Mouse (Mus musculus): Measurements from ENCODE around the gene Klf13. TPM values are rescaled to one million over a fixed set of nuclear protein-coding genes. Genes with fewer than 3 reads are reported as not detected.

Klf13 gene
- polyA plus RNA-seq, 1 experiment from 2014 or later: 23.1 TPM

- H3K27ac ChIP-seq (ENCODE audit: low read length): no peak overlapping the region
- WGBS: 80% methylated on average over 10 of the region's 10 CpGs
- no peak overlapping the region for H3K4me3 ChIP-seq (ENCODE audit: low read length)
- no peak for ATAC-seq
- H3K9ac ChIP-seq (ENCODE audit: low read depth, low read length): no peak overlapping the region
- 0 out of 2 replicates have a peak, but pooled peaks cover 7% of the 10 kb centered on the region for H3K36me3 ChIP-seq (ENCODE audit: control insufficient read depth, insufficient read depth, low read length)
- H3K9me3 ChIP-seq (ENCODE audit: control insufficient read depth, low read length): no peaks in the 10 kb centered on the region
- no peak overlapping the region for H3K4me2 ChIP-seq (ENCODE audit: low read depth, low read length)
- no peaks in the 10 kb centered on the region for H3K27me3 ChIP-seq (replicated peaks; ENCODE audit: control insufficient read depth, insufficient read depth, low read length)
- H3K4me1 ChIP-seq (ENCODE audit: control insufficient read depth, insufficient read depth, low read length): peaks cover 7% of the 10 kb centered on the region; the same call in 1 of the 2 replicates
Observed at GRCm38 (mm10) chr7:63887602-63888123, 51.1 kb downstream of the Klf13 start.

- no peak overlapping the region for H3K4me3 ChIP-seq (ENCODE audit: low read length)
- peaks cover 7% of the 10 kb centered on the region; the same call in 1 of the 2 replicates for H3K4me1 ChIP-seq (ENCODE audit: control insufficient read depth, insufficient read depth, low read length)
- WGBS: 54% methylated on average over 8 of the region's 8 CpGs
- no peak overlapping the region for H3K4me2 ChIP-seq (ENCODE audit: low read depth, low read length)
- H3K9ac ChIP-seq (ENCODE audit: low read depth, low read length): no peak overlapping the region
- 0 out of 2 replicates have a peak, but pooled peaks cover 7% of the 10 kb centered on the region for H3K36me3 ChIP-seq (ENCODE audit: control insufficient read depth, insufficient read depth, low read length)
- H3K9me3 ChIP-seq (ENCODE audit: control insufficient read depth, low read length): no peaks in the 10 kb centered on the region
- H3K27me3 ChIP-seq (replicated peaks; ENCODE audit: control insufficient read depth, insufficient read depth, low read length): no peaks in the 10 kb centered on the region
- ATAC-seq: no peak
- H3K27ac ChIP-seq (ENCODE audit: low read length): no peak overlapping the region
Observed at GRCm38 (mm10) chr7:63887034-63887551, 51.6 kb downstream of the Klf13 start.

- no peak overlapping the region for H3K4me2 ChIP-seq (ENCODE audit: low read depth, low read length)
- H3K4me1 ChIP-seq (ENCODE audit: control insufficient read depth, insufficient read depth, low read length): peaks cover 7% of the 10 kb centered on the region; the same call in 1 of the 2 replicates
- no peak overlapping the region for H3K9ac ChIP-seq (ENCODE audit: low read depth, low read length)
- no peaks in the 10 kb centered on the region for H3K27me3 ChIP-seq (replicated peaks; ENCODE audit: control insufficient read depth, insufficient read depth, low read length)
- 75% methylated on average over 7 of the region's 7 CpGs for WGBS
- no peak overlapping the region for H3K27ac ChIP-seq (ENCODE audit: low read length)
- H3K36me3 ChIP-seq (ENCODE audit: control insufficient read depth, insufficient read depth, low read length): 0 out of 2 replicates have a peak, but pooled peaks cover 3% of the 10 kb centered on the region
- no peak overlapping the region for H3K4me3 ChIP-seq (ENCODE audit: low read length)
- H3K9me3 ChIP-seq (ENCODE audit: control insufficient read depth, low read length): no peaks in the 10 kb centered on the region
- no peak; the same call in 1 of the 2 replicates for ATAC-seq
Observed at GRCm38 (mm10) chr7:63885025-63885424, 53.7 kb downstream of the Klf13 start.

- 81% methylated on average over 7 of the region's 7 CpGs for WGBS
- no peaks in the 10 kb centered on the region for H3K9me3 ChIP-seq (ENCODE audit: control insufficient read depth, low read length)
- ATAC-seq: no peak
- H3K27ac ChIP-seq (ENCODE audit: low read length): no peak overlapping the region
- H3K4me1 ChIP-seq (ENCODE audit: control insufficient read depth, insufficient read depth, low read length): no peaks in the 10 kb centered on the region; the same call in 1 of the 2 replicates
- H3K27me3 ChIP-seq (replicated peaks; ENCODE audit: control insufficient read depth, insufficient read depth, low read length): no peaks in the 10 kb centered on the region
- no peak overlapping the region for H3K4me3 ChIP-seq (ENCODE audit: low read length)
- H3K36me3 ChIP-seq (ENCODE audit: control insufficient read depth, insufficient read depth, low read length): no peaks in the 10 kb centered on the region
- no peak overlapping the region for H3K9ac ChIP-seq (ENCODE audit: low read depth, low read length)
- no peak overlapping the region for H3K4me2 ChIP-seq (ENCODE audit: low read depth, low read length)
Observed at GRCm38 (mm10) chr7:63882739-63883138, 56.0 kb downstream of the Klf13 start.

GRCm38 (mm10) chr7:63879583-63879982, 59.1 kb downstream of the Klf13 start:
- no peak for ATAC-seq
- Histone ChIP-seq H3K9me3 (ENCODE audit: control insufficient read depth, low read length) (no peaks in the 10 kb centered on the region), H3K27me3 (replicated peaks; ENCODE audit: control insufficient read depth, insufficient read depth, low read length) (no peaks in the 10 kb centered on the region), H3K36me3 (ENCODE audit: control insufficient read depth, insufficient read depth, low read length) (no peaks in the 10 kb centered on the region), H3K4me2 (ENCODE audit: low read depth, low read length) (no peak overlapping the region), H3K27ac (ENCODE audit: low read length) (no peak overlapping the region), H3K4me3 (ENCODE audit: low read length) (no peak overlapping the region), H3K4me1 (ENCODE audit: control insufficient read depth, insufficient read depth, low read length) (no peaks in the 10 kb centered on the region; the same call in 1 of the 2 replicates), H3K9ac (ENCODE audit: low read depth, low read length) (no peak overlapping the region)
- WGBS: 86% methylated on average over 6 of the region's 6 CpGs

- peak; percentile 42 for ATAC-seq
- H3K27ac ChIP-seq (ENCODE audit: low read length): no peak overlapping the region
- no peak overlapping the region for H3K9ac ChIP-seq (ENCODE audit: low read depth, low read length)
- 18% methylated on average over 14 of the region's 14 CpGs for WGBS
- peak overlapping the region; percentile 20; the same call in 1 of the 2 replicates for H3K4me2 ChIP-seq (ENCODE audit: low read depth, low read length)
- H3K4me3 ChIP-seq (ENCODE audit: low read length): no peak overlapping the region
- no peaks in the 10 kb centered on the region for H3K27me3 ChIP-seq (replicated peaks; ENCODE audit: control insufficient read depth, insufficient read depth, low read length)
- H3K9me3 ChIP-seq (ENCODE audit: control insufficient read depth, low read length): no peaks in the 10 kb centered on the region
- no peaks in the 10 kb centered on the region for H3K36me3 ChIP-seq (ENCODE audit: control insufficient read depth, insufficient read depth, low read length)
- H3K4me1 ChIP-seq (ENCODE audit: control insufficient read depth, insufficient read depth, low read length): peaks cover 6% of the 10 kb centered on the region
Observed at GRCm38 (mm10) chr7:63877610-63878009, 61.1 kb downstream of the Klf13 start.

- Histone ChIP-seq H3K9me3 (ENCODE audit: control insufficient read depth, low read length) (no peaks in the 10 kb centered on the region), H3K36me3 (ENCODE audit: control insufficient read depth, insufficient read depth, low read length) (no peaks in the 10 kb centered on the region), H3K4me2 (ENCODE audit: low read depth, low read length) (no peak overlapping the region), H3K27ac (ENCODE audit: low read length) (no peak overlapping the region), H3K9ac (ENCODE audit: low read depth, low read length) (no peak overlapping the region), H3K27me3 (replicated peaks; ENCODE audit: control insufficient read depth, insufficient read depth, low read length) (no peaks in the 10 kb centered on the region), H3K4me3 (ENCODE audit: low read length) (no peak overlapping the region), H3K4me1 (ENCODE audit: control insufficient read depth, insufficient read depth, low read length) (peaks cover 6% of the 10 kb centered on the region)
- WGBS: 73% methylated on average over 2 of the region's 2 CpGs
- ATAC-seq: no peak
Observed at GRCm38 (mm10) chr7:63876640-63877039, 62.1 kb downstream of the Klf13 start.

- Histone ChIP-seq H3K4me1 (ENCODE audit: control insufficient read depth, insufficient read depth, low read length) (peaks cover 6% of the 10 kb centered on the region), H3K9me3 (ENCODE audit: control insufficient read depth, low read length) (no peaks in the 10 kb centered on the region), H3K9ac (ENCODE audit: low read depth, low read length) (no peak overlapping the region), H3K4me3 (ENCODE audit: low read length) (no peak overlapping the region), H3K4me2 (ENCODE audit: low read depth, low read length) (no peak overlapping the region), H3K27me3 (replicated peaks; ENCODE audit: control insufficient read depth, insufficient read depth, low read length) (no peaks in the 10 kb centered on the region), H3K27ac (ENCODE audit: low read length) (no peak overlapping the region), H3K36me3 (ENCODE audit: control insufficient read depth, insufficient read depth, low read length) (no peaks in the 10 kb centered on the region)
- no peak for ATAC-seq
Observed at GRCm38 (mm10) chr7:63875686-63876085, 63.0 kb downstream of the Klf13 start.

- H3K27ac ChIP-seq (ENCODE audit: low read length): no peak overlapping the region
- H3K4me2 ChIP-seq (ENCODE audit: low read depth, low read length): peak overlapping the region; percentile 28
- WGBS: 50% methylated on average over 12 of the region's 12 CpGs
- H3K4me1 ChIP-seq (ENCODE audit: control insufficient read depth, insufficient read depth, low read length): peaks cover 6% of the 10 kb centered on the region
- peak; percentile 81 for ATAC-seq
- no peak overlapping the region for H3K9ac ChIP-seq (ENCODE audit: low read depth, low read length)
- no peaks in the 10 kb centered on the region for H3K36me3 ChIP-seq (ENCODE audit: control insufficient read depth, insufficient read depth, low read length)
- H3K27me3 ChIP-seq (replicated peaks; ENCODE audit: control insufficient read depth, insufficient read depth, low read length): no peaks in the 10 kb centered on the region
- no peak overlapping the region for H3K4me3 ChIP-seq (ENCODE audit: low read length)
- H3K9me3 ChIP-seq (ENCODE audit: control insufficient read depth, low read length): no peaks in the 10 kb centered on the region
Observed at GRCm38 (mm10) chr7:63873880-63874279, 64.8 kb downstream of the Klf13 start.

GRCm38 (mm10) chr7:63871698-63872097, 67.0 kb downstream of the Klf13 start:
- no peaks in the 10 kb centered on the region for H3K9me3 ChIP-seq (ENCODE audit: control insufficient read depth, low read length)
- H3K9ac ChIP-seq (ENCODE audit: low read depth, low read length): no peak overlapping the region
- 67% methylated on average over 6 of the region's 6 CpGs for WGBS
- H3K27me3 ChIP-seq (replicated peaks; ENCODE audit: control insufficient read depth, insufficient read depth, low read length): no peaks in the 10 kb centered on the region
- H3K4me1 ChIP-seq (ENCODE audit: control insufficient read depth, insufficient read depth, low read length): peaks cover 6% of the 10 kb centered on the region
- no peaks in the 10 kb centered on the region for H3K36me3 ChIP-seq (ENCODE audit: control insufficient read depth, insufficient read depth, low read length)
- H3K4me2 ChIP-seq (ENCODE audit: low read depth, low read length): no peak overlapping the region
- no peak for ATAC-seq
- H3K27ac ChIP-seq (ENCODE audit: low read length): no peak overlapping the region
- no peak overlapping the region for H3K4me3 ChIP-seq (ENCODE audit: low read length)

Measured in intestine, embryonic 16.5 days (tissue).